Mouse (Mus musculus): ENCODE results near the gene 0610012G03Rik. TPM values are rescaled to one million over a fixed set of nuclear protein-coding genes. Genes with fewer than 3 reads are reported as not detected.

0610012G03Rik gene
- polyA plus RNA-seq, 1 experiment from 2014 or later, result 88.1 TPM

- peaks cover 7% of the 10 kb centered on the region for H3K9me3 ChIP-seq
- H3K4me1 ChIP-seq, result peaks cover 26% of the 10 kb centered on the region
- DNase-seq (ENCODE audit: extremely low spot score, low spot score), result no peak
- no peak overlapping the region for H3K27ac ChIP-seq
- WGBS, result 84% methylated on average over 18 of the region's 18 CpGs
- H3K4me3 ChIP-seq, result no peak overlapping the region
- peaks cover 24% of the 10 kb centered on the region for H3K27me3 ChIP-seq (ENCODE audit: poor library complexity, severe bottlenecking)
- no peaks in the 10 kb centered on the region for H3K36me3 ChIP-seq (replicated peaks)
These were observed 49.6 kb downstream of the 0610012G03Rik start for GRCm38 (mm10) chr16:31898546-31899326.

Small RNA genes lying within 50 kb of the gene (microRNA-seq; reads per million reads assigned to microRNA genes)
- gene Gm26269, result not detected

Other genes with a start within 250 kb of the 0610012G03Rik start
- gene Meltf, start 69.7 kb downstream of the 0610012G03Rik start, polyA plus RNA-seq (2016; fragmentation: Nextera tagmentation; extraction: Ambion mirVana), result 0.17 TPM in 1 of 2 replicates, not detected in the other
- gene Pigz, start 14.6 kb downstream of the 0610012G03Rik start, polyA plus RNA-seq (2016; fragmentation: Nextera tagmentation; extraction: Ambion mirVana), result 1.0 and 1.4 TPM in 2 replicates
- gene Ncbp2, start within 50 bp of the 0610012G03Rik start, polyA plus RNA-seq (2016; fragmentation: Nextera tagmentation; extraction: Ambion mirVana), result 143 and 146 TPM in 2 replicates
- gene Senp5, start 54.8 kb upstream of the 0610012G03Rik start, polyA plus RNA-seq (2016; fragmentation: Nextera tagmentation; extraction: Ambion mirVana), result 19.0 and 21.0 TPM in 2 replicates
- gene Pak2, start 130.8 kb upstream of the 0610012G03Rik start, polyA plus RNA-seq (2016; fragmentation: Nextera tagmentation; extraction: Ambion mirVana), result 41.0 and 41.3 TPM in 2 replicates
- 153 TPM in 2 replicates for gene Pigx, start 151.2 kb upstream of the 0610012G03Rik start, polyA plus RNA-seq (2016; fragmentation: Nextera tagmentation; extraction: Ambion mirVana)
- 41.0 and 44.0 TPM in 2 replicates for gene Cep19, start 151.3 kb upstream of the 0610012G03Rik start, polyA plus RNA-seq (2016; fragmentation: Nextera tagmentation; extraction: Ambion mirVana)
- gene Nrros, start 217.1 kb upstream of the 0610012G03Rik start, polyA plus RNA-seq (2016; fragmentation: Nextera tagmentation; extraction: Ambion mirVana), result 7.3 and 9.3 TPM in 2 replicates
- gene Bex6, start 231.3 kb upstream of the 0610012G03Rik start, polyA plus RNA-seq (2016; fragmentation: Nextera tagmentation; extraction: Ambion mirVana), result 0.62 TPM in 1 of 2 replicates, not detected in the other

Measured in forebrain, embryonic 10.5 days (tissue).